20 mouse cellular contexts compared by ENCODE assay signal in the genomic region with DNA sequence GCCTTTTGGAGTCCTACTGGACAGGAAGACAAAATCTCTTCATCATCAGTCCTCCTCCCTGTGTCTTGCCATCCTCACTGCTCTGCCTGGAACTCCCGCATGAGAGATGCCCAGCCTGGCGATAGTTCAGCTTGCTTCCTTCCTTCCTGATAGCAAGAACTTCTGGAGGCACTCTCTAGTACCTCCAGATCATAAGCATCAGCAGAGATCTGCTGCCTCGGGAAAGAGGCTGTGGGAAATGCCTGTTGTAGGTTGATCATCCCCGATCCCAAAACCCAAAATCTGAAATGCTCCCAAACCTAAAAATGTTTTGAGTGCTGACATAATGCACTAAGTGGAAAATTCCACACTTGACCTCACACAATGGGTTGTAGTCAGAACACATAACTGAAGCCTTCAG.
A peak's percentile ranks its signal among the peaks of the same experiment; 100 is the strongest.
DNase-seq lines count a peak whose midpoint lies in the region; TF ChIP-seq lines count a peak whose summit lies in the region.
"Had no signal": no experiment of that assay in that cellular context is flagged by ENCODE, and none has a peak within 500 bp of the region (broad histone marks: within the 10 kb centered on the region; RNA-seq: fewer than 3 reads in every experiment).

No protein-coding gene starts in this region.

- H3K27me3 ChIP-seq in kidney, adult 2 months (replicated peaks; ENCODE audit: control insufficient read depth, insufficient read depth, low read length) = no peaks in the 10 kb centered on the region
- H3K27me3 ChIP-seq: embryonic facial prominence, embryonic 12.5 days; forebrain, embryonic 13.5 days; hindbrain, embryonic 12.5 days; kidney, embryonic 15.5 days had no signal

- no peak for TF ChIP-seq CTCF in kidney, adult 2 months (conservative IDR thresholded peaks at IDR 0.05; ENCODE audit: insufficient read depth, insufficient read length, low read depth, low read length)

- peak overlapping the region; percentile 51 for H3K27ac ChIP-seq in kidney, adult 2 months (ENCODE audit: insufficient read depth, low read depth, low read length)
- H3K27ac ChIP-seq: embryonic facial prominence, embryonic 12.5 days; forebrain, embryonic 13.5 days; heart, embryonic 10.5 days; hindbrain, embryonic 12.5 days; hindbrain, postnatal 0 days had no signal

- H3K36me3 ChIP-seq in kidney, adult 2 months (ENCODE audit: control insufficient read depth, insufficient read depth, low read length) = no peaks in the 10 kb centered on the region
- H3K36me3 ChIP-seq: embryonic facial prominence, embryonic 12.5 days; heart, embryonic 10.5 days; hindbrain, embryonic 12.5 days had no signal

- DNase-seq in cerebellum, adult 9-11 months = peak; percentile 51
- no peak for DNase-seq in cerebellum, postnatal 4 days (ENCODE audit: low spot score in 2 of 2)
- DNase-seq in kidney, adult 2 months = no peak
- no peak for DNase-seq in kidney, adult 11 months
- DNase-seq in brain, adult 2 months (ENCODE audit: low read depth, low spot score) = peak; percentile 69
- no peak for DNase-seq in gastrocnemius, postnatal 4 days (ENCODE audit: low spot score in 2 of 2)
- DNase-seq: adrenal gland, postnatal 14 days; embryo, embryonic 11 days; forebrain, postnatal 0 days; gastrocnemius, postnatal 36 days; heart, adult 18-20 months; heart, postnatal 10 days; heart, postnatal 4 days; kidney, adult 18-20 months had no signal

- WGBS in kidney, adult 2 months = 60% methylated on average over 4 of the region's 4 CpGs

- H3K4me3 ChIP-seq in kidney, adult 2 months (ENCODE audit: insufficient read depth, low read depth, low read length) = no peak overlapping the region
- H3K4me3 ChIP-seq: embryonic facial prominence, embryonic 12.5 days; forebrain, embryonic 13.5 days; heart, embryonic 10.5 days; hindbrain, embryonic 12.5 days; kidney, embryonic 15.5 days had no signal

- no peak for TF ChIP-seq POLR2A in kidney, adult 2 months (IDR thresholded peaks at IDR 0.05; ENCODE audit: low read depth, low read length)

- H3K4me1 ChIP-seq in kidney, adult 2 months (ENCODE audit: control insufficient read depth, insufficient read depth, low read length) = 0 out of 2 replicates have a peak, but pooled peaks cover 7% of the 10 kb centered on the region
- H3K4me1 ChIP-seq: forebrain, embryonic 13.5 days had no signal

Comparison
In these comparisons a context has a peak if more than half of its experiments do, and no peak if none do; other contexts are left out.
1. DNase-seq: peak in cerebellum, adult 9-11 months (single experiment) and brain, adult 2 months (single experiment); none in cerebellum, postnatal 4 days (0 of 2), kidney, adult 2 months (single experiment), kidney, adult 11 months (single experiment) and gastrocnemius, postnatal 4 days (0 of 2).